Mouse (Mus musculus) CH12.LX (cell line): ENCODE results near the gene Gm42715.

Experiments
- CTCF ChIP-seq, 2 experiments: IDR thresholded peaks in 1 of 2; conservative IDR thresholded peaks in 1 of 2; 2 replicates each; pipeline ENCODE4 v1.5.1; 2011 to 2012; ENCODE audit warnings: low read depth in 2 of 2, low read length in 2 of 2, improper control_type of control experiment in 1 of 2, inconsistent platforms in 1 of 2, mild to moderate bottlenecking in 1 of 2, moderate library complexity in 1 of 2
- ELF1 ChIP-seq: IDR thresholded peaks from 2 replicates; pipeline ENCODE4 v1.6.1; 2014; ENCODE audit warnings: low read depth, mild to moderate bottlenecking, inconsistent platforms, low read length, improper control_type of control experiment
- EP300 ChIP-seq: IDR thresholded peaks from 2 replicates; pipeline ENCODE4 v1.6.1; 2011; ENCODE audit warnings: low read length, improper control_type of control experiment
- MAFK ChIP-seq: IDR thresholded peaks from 2 replicates; pipeline ENCODE4 v1.6.1; 2011; ENCODE audit warnings: low read length, improper control_type of control experiment; ENCODE audit not compliant: insufficient replicate concordance
- MAX ChIP-seq: IDR thresholded peaks from 2 replicates; pipeline ENCODE4 v1.6.1; 2011; ENCODE audit warnings: low read length, improper control_type of control experiment
- MAZ ChIP-seq: IDR thresholded peaks from 2 replicates; pipeline ENCODE4 v1.6.1; 2012; ENCODE audit warnings: low read depth, mild to moderate bottlenecking, inconsistent platforms, low read length, improper control_type of control experiment, moderate library complexity
- NELFE ChIP-seq: IDR thresholded peaks from 2 replicates; pipeline ENCODE4 v1.6.1; 2011; ENCODE audit warnings: low read depth, low read length, improper control_type of control experiment
- POLR2A ChIP-seq: IDR thresholded peaks from 2 replicates; pipeline ENCODE4 v1.6.1; 2011; ENCODE audit warnings: low read depth, mild to moderate bottlenecking, improper control_type of control experiment, low read length
- RAD21 ChIP-seq: IDR thresholded peaks from 2 replicates; pipeline ENCODE4 v1.6.1; 2011; ENCODE audit warnings: low read depth, mild to moderate bottlenecking, low read length, improper control_type of control experiment, moderate library complexity
- SIN3A ChIP-seq: IDR thresholded peaks from 2 replicates; pipeline ENCODE4 v1.6.1; 2012; ENCODE audit warnings: low read length, improper control_type of control experiment, inconsistent platforms
- USF1 ChIP-seq: IDR thresholded peaks from 2 replicates; pipeline ENCODE4 v1.6.1; 2014; ENCODE audit warnings: low read depth, mild to moderate bottlenecking, inconsistent platforms, low read length, improper control_type of control experiment
- USF2 ChIP-seq: conservative IDR thresholded peaks from 2 replicates; pipeline ENCODE4 v1.6.1; 2011; ENCODE audit warnings: low read depth, low read length, improper control_type of control experiment
- ZC3H11A ChIP-seq: IDR thresholded peaks from 2 replicates; pipeline ENCODE4 v1.6.1; 2012; ENCODE audit warnings: low read depth, mild to moderate bottlenecking, inconsistent platforms, low read length, improper control_type of control experiment
- ZNF384 ChIP-seq: IDR thresholded peaks from 2 replicates; pipeline ENCODE4 v1.6.1; 2012; ENCODE audit warnings: low read depth, low read length, improper control_type of control experiment, inconsistent platforms

DNA sequence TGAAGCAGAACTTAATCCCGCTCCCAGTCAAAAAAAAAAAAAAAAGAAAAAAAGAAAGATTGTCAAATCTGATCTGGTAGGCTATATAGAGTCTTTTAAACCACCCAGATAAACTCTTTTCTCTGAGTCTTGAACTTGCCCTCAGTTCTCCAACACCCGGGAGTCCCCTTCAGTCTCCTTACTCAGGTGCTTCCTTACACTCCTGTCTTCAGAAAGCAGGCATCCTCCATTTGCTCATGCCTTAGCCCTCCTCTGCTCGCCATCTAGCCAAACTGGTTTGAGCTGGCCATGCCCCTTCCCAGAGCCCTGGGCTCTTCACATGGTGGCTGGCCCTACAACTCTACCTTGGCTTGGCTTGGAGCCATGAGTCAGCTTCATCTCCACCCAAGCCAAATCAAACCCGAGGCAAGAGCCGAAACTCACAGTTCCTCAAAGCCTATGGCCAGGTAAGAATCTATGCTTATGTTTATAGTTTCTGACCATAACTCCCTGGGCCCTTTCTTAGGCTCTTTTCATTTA is 42.0 kb downstream of the Gm42715 start, which contains the start of gene Tmem265:
- TF ChIP-seq POLR2A: no peak
- no peak for TF ChIP-seq EP300
- no peak for TF ChIP-seq USF2
- no peak for TF ChIP-seq MAX
- no peak for TF ChIP-seq USF1
- TF ChIP-seq CTCF (conservative IDR thresholded peaks at IDR 0.05 in 1 of 2, IDR thresholded peaks at IDR 0.05 in 1 of 2; ENCODE audit: low read depth in 2 of 2, low read length in 2 of 2): no peak
- no peak for TF ChIP-seq SIN3A
- no peak for TF ChIP-seq ZC3H11A
- TF ChIP-seq RAD21: no peak
- TF ChIP-seq ZNF384: no peak
- no peak for TF ChIP-seq MAZ
- no peak for TF ChIP-seq MAFK
- no peak for TF ChIP-seq ELF1
- no peak for TF ChIP-seq NELFE
